9 mouse cellular contexts compared by ENCODE assay signal in the genomic region with DNA sequence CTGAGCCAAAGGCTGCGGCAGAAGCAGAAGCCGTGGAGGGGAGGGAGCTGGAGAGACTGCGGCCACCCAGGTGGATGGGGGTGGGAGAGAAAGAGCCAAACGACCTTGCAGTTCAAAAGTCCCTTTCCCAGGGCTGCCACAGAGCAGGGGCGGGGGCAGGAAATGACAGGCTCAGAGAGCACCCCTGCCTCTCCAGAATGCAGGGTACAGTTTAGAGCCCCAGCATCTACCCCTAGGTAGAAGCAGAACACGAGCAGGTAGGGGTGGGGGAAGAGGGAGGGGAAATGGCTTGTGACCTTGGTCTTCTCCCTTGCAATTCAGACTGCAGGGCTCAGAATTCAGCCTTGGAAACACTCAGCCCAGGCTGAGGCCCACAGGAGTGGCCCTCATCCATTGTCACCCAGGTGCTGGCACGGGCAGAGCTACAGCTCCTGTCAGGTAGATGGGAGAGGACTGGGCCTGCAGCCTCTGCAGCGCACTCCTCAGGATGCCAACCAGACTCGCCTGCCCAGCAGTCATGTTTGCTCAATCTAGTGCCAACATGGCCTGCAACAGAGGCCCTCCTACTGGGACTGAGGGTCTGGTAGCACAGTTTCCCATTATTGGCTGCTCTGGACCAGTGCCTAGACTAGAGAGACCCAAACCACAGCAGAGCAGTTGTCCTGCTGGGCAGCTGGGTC. TPM values are rescaled to one million over a fixed set of nuclear protein-coding genes. Genes with fewer than 3 reads are reported as not detected.
DNase-seq lines count a peak whose midpoint lies in the region; ATAC-seq and TF ChIP-seq lines count a peak whose summit lies in the region.
"Had no signal": no experiment of that assay in that cellular context is flagged by ENCODE, and none has a peak within 500 bp of the region (broad histone marks: within the 10 kb centered on the region; RNA-seq: fewer than 3 reads in every experiment).

No protein-coding gene starts in this region.

- TF ChIP-seq CTCF in lung, adult 2 months (IDR thresholded peaks at IDR 0.05; ENCODE audit: insufficient read depth, low read length), result no peak
- TF ChIP-seq CTCF in liver, embryonic 14.5 days (IDR thresholded peaks at IDR 0.05; ENCODE audit: low read depth), result no peak

- no peak for DNase-seq in lung, adult 2 months
- DNase-seq in cerebellum, postnatal 36 days, result peak; percentile 44 to 45
- DNase-seq in liver, embryonic 14.5 days (ENCODE audit: low read depth in 3 of 3, low spot score in 3 of 3), result no peak
- no peak for DNase-seq in right cerebral cortex, postnatal 10 days (ENCODE audit: low spot score in 2 of 2)
- no peak for DNase-seq in urinary bladder, postnatal 4 days (ENCODE audit: low spot score in 2 of 2)
- DNase-seq in gastrocnemius, postnatal 14 days, result no peak

- ATAC-seq in lung, embryonic 15.5 days (ENCODE audit: borderline replicate concordance, extremely low read depth, low FRiP score, low TSS enrichment), result 0 out of 2 replicates have a peak, but pooled peaks have one; percentile 5
- ATAC-seq in intestine, embryonic 15.5 days, result peak; percentile 29
- ATAC-seq in liver, embryonic 14.5 days (ENCODE audit: insufficient read depth), result 0 out of 2 replicates have a peak, but pooled peaks have one; percentile 4

- 0 out of 2 replicates have a peak, but pooled peaks cover 6% of the 10 kb centered on the region for H3K36me3 ChIP-seq in lung, embryonic 15.5 days
- H3K36me3 ChIP-seq in intestine, embryonic 15.5 days, result peaks cover 4% of the 10 kb centered on the region; the same call in 1 of the 2 replicates
- no peaks in the 10 kb centered on the region for H3K36me3 ChIP-seq in liver, embryonic 14.5 days (replicated peaks; ENCODE audit: control insufficient read depth, insufficient read depth, low read depth)

- H3K9me3 ChIP-seq in lung, embryonic 15.5 days, result no peaks in the 10 kb centered on the region
- H3K9me3 ChIP-seq in intestine, embryonic 15.5 days, result no peaks in the 10 kb centered on the region
- no peaks in the 10 kb centered on the region for H3K9me3 ChIP-seq in liver, embryonic 14.5 days (ENCODE audit: control insufficient read depth, low read length)
- H3K9me3 ChIP-seq: megakaryocyte, embryonic 14.5 days had no signal

- H3K27ac ChIP-seq in lung, embryonic 15.5 days, result peak overlapping the region; percentile 3
- H3K27ac ChIP-seq in intestine, embryonic 15.5 days, result peak overlapping the region; percentile 82
- no peak overlapping the region for H3K27ac ChIP-seq in liver, embryonic 14.5 days

- H3K4me2 ChIP-seq in lung, embryonic 15.5 days, result no peak overlapping the region
- peak overlapping the region; percentile 41 for H3K4me2 ChIP-seq in intestine, embryonic 15.5 days (replicated peaks)
- no peak overlapping the region for H3K4me2 ChIP-seq in liver, embryonic 14.5 days (ENCODE audit: low read depth)

- no peak for TF ChIP-seq POLR2A in lung, adult 2 months (IDR thresholded peaks at IDR 0.05; ENCODE audit: borderline replicate concordance, extremely low read depth, low read depth, low read length)

- no peak for TF ChIP-seq EP300 in liver, embryonic 14.5 days (IDR thresholded peaks at IDR 0.05; ENCODE audit: low read depth)

- peaks cover 47% of the 10 kb centered on the region for H3K4me1 ChIP-seq in lung, embryonic 15.5 days
- peaks cover 20% of the 10 kb centered on the region for H3K4me1 ChIP-seq in lung, adult 2 months (ENCODE audit: control insufficient read depth, insufficient read depth, low read length)
- peaks cover 31% of the 10 kb centered on the region for H3K4me1 ChIP-seq in intestine, embryonic 15.5 days (replicated peaks)
- H3K4me1 ChIP-seq in liver, embryonic 14.5 days (replicated peaks; ENCODE audit: control insufficient read depth in 2 of 2, insufficient read depth in 2 of 2, low read length in 1 of 2), result peaks cover 3 to 22% of the 10 kb centered on the region in 2 experiments

- H3K4me3 ChIP-seq in lung, embryonic 15.5 days, result no peak overlapping the region
- no peak overlapping the region for H3K4me3 ChIP-seq in lung, adult 2 months (replicated peaks; ENCODE audit: extremely low read depth, low read depth, low read length)
- H3K4me3 ChIP-seq in intestine, embryonic 15.5 days (replicated peaks), result no peak overlapping the region
- H3K4me3 ChIP-seq in liver, embryonic 14.5 days (ENCODE audit: insufficient read depth in 1 of 2, low read depth in 2 of 2, low read length in 2 of 2), result no peak overlapping the region
- H3K4me3 ChIP-seq: megakaryocyte, embryonic 14.5 days had no signal

- 30% methylated on average over 9 of the region's 9 CpGs for WGBS in lung, embryonic 15.5 days
- 39% methylated on average over 9 of the region's 9 CpGs for WGBS in lung, adult 2 months
- WGBS in intestine, embryonic 15.5 days, result 23% methylated on average over 9 of the region's 9 CpGs
- 36% methylated on average over 9 of the region's 9 CpGs for WGBS in liver, embryonic 14.5 days (ENCODE audit: insufficient replicate concordance)

- no peaks in the 10 kb centered on the region for H3K27me3 ChIP-seq in lung, embryonic 15.5 days
- H3K27me3 ChIP-seq in intestine, embryonic 15.5 days (replicated peaks), result no peaks in the 10 kb centered on the region
- H3K27me3 ChIP-seq in liver, embryonic 14.5 days (ENCODE audit: control insufficient read depth, insufficient read depth, low read length), result no peaks in the 10 kb centered on the region
- H3K27me3 ChIP-seq: megakaryocyte, embryonic 14.5 days had no signal

- H3K9ac ChIP-seq in lung, embryonic 15.5 days, result no peak overlapping the region
- peak overlapping the region; percentile 31; the same call in 1 of the 2 replicates for H3K9ac ChIP-seq in intestine, embryonic 15.5 days
- no peak overlapping the region for H3K9ac ChIP-seq in liver, embryonic 14.5 days (replicated peaks)

- intact Hi-C loops in gastrocnemius, postnatal 14 days (cut with DNase I; ENCODE audit: low total_unique reads), result no loop called here

RNA-seq across cellular contexts. Expression of a gene that starts 17.7 kb away (rescaled TPM):
- polyA plus RNA-seq in lung, embryonic 15.5 days (2015; fragmentation: Nextera tagmentation; extraction: Ambion mirVana), result 25.0 and 29.3 TPM in 2 replicates
- 148 and 171 TPM in 2 replicates for polyA plus RNA-seq in lung, adult 2 months (2012; rRNA removed)
- polyA plus RNA-seq in intestine, embryonic 15.5 days (2015; fragmentation: Nextera tagmentation; extraction: Ambion mirVana), result 22.2 and 24.0 TPM in 2 replicates
- 8.3 and 9.6 TPM in 2 replicates for polyA plus RNA-seq in liver, embryonic 14.5 days (2012; rRNA removed)
- 7.9 and 9.1 TPM in 2 replicates for polyA plus RNA-seq in liver, embryonic 14.5 days (2014; fragmentation: Nextera tagmentation; extraction: Ambion mirVana)
- 10 to 100 TPM; 48.5 to 62.8 TPM for total RNA-seq in gastrocnemius, postnatal 14 days (2021)

RNA-seq across cellular contexts. Expression of a gene that starts 36.3 kb away (rescaled TPM):
- 15.6 and 15.7 TPM in 2 replicates for polyA plus RNA-seq in lung, embryonic 15.5 days (2015; fragmentation: Nextera tagmentation; extraction: Ambion mirVana)
- polyA plus RNA-seq in lung, adult 2 months (2012; rRNA removed), result 20.2 and 23.4 TPM in 2 replicates
- polyA plus RNA-seq in intestine, embryonic 15.5 days (2015; fragmentation: Nextera tagmentation; extraction: Ambion mirVana), result 17.0 and 18.2 TPM in 2 replicates
- 0.23 and 0.25 TPM in 2 replicates for polyA plus RNA-seq in liver, embryonic 14.5 days (2012; rRNA removed)
- polyA plus RNA-seq in liver, embryonic 14.5 days (2014; fragmentation: Nextera tagmentation; extraction: Ambion mirVana), result 0.46 and 0.56 TPM in 2 replicates
- total RNA-seq in gastrocnemius, postnatal 14 days (2021), result 10 to 100 TPM; 12.9 to 20.1 TPM

Comparison
In these comparisons a context has a peak if more than half of its experiments do, and no peak if none do; other contexts are left out.
1. DNase-seq: peak in cerebellum, postnatal 36 days (2 of 2); none in lung, adult 2 months (single experiment), liver, embryonic 14.5 days (0 of 3), right cerebral cortex, postnatal 10 days (0 of 2), urinary bladder, postnatal 4 days (0 of 2) and gastrocnemius, postnatal 14 days (single experiment).
2. RNA of a gene that starts 36.3 kb away (polyA plus RNA-seq): 20.2 to 23.4 TPM in lung, adult 2 months, 17.0 to 18.2 TPM in intestine, embryonic 15.5 days and 15.6 to 15.7 TPM in lung, embryonic 15.5 days; 0.23 to 0.56 TPM in liver, embryonic 14.5 days; every median in the first group is over 10 times any median in the second.
3. Peak in every context shown above with its lines, with median percentiles within 50 percentile points of each other: ATAC-seq.